In the genomic region with DNA sequence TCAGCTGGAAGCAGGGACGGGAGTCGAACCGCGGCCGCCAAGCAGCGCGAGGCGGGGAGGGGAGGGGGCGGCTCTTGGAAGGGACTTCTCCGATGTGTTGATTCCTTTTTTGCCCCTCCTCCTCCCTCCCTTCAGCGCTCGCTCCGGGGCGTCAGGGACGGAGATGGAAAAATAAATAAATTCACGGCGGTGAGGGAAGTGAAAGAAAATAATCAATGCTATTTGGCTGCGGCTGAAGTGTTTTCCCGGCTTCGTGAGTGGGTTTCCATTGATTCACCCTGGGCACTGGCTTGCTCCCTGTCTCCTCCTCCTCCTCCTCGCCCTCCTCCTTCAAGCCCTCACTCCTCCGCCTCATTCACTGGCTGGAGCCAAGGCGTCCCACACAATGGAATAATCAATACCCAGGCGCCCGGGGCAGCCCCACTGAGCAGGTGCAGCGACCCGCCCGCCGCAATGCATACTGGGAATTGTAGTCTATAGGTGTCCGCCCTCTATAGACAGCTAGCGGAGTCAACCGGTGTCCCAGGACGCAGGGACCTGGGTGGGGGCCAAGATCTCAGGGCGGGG, we compare ENCODE assay signal across 7 mouse cellular contexts. TPM values are rescaled to one million over a fixed set of nuclear protein-coding genes. Genes with fewer than 3 reads are reported as not detected.
A peak's percentile ranks its signal among the peaks of the same experiment; 100 is the strongest.
DNase-seq lines count a peak whose midpoint lies in the region; ATAC-seq and TF ChIP-seq lines count a peak whose summit lies in the region.

Zfhx2 (minus strand) TSS at position 314 of the 567 bp plus-strand sequence.

- H3K4me2 ChIP-seq in embryonic facial prominence, embryonic 11.5 days (ENCODE audit: low read depth, low read length): peak within 1 kb of the TSS; percentile 80
- H3K4me2 ChIP-seq in limb, embryonic 12.5 days: peak within 1 kb of the TSS; percentile 71
- peak within 1 kb of the TSS; percentile 81 for H3K4me2 ChIP-seq in midbrain, embryonic 15.5 days

- H3K4me3 ChIP-seq in embryonic facial prominence, embryonic 11.5 days (ENCODE audit: low read depth, low read length): peak within 1 kb of the TSS; percentile 57
- H3K4me3 ChIP-seq in kidney, adult 2 months (ENCODE audit: insufficient read depth, low read depth, low read length): peak within 1 kb of the TSS; percentile 58
- H3K4me3 ChIP-seq in limb, embryonic 12.5 days (replicated peaks): peak within 1 kb of the TSS; percentile 56
- peak within 1 kb of the TSS; percentile 67 for H3K4me3 ChIP-seq in midbrain, embryonic 15.5 days
- H3K4me3 ChIP-seq in spleen, adult 2 months (ENCODE audit: extremely low read depth, insufficient read depth, insufficient read length): peak within 1 kb of the TSS; percentile 94

- H3K9me3 ChIP-seq in embryonic facial prominence, embryonic 11.5 days (replicated peaks; ENCODE audit: control insufficient read depth, low read length): no peaks in the 10 kb centered on the region
- H3K9me3 ChIP-seq in limb, embryonic 12.5 days: no peaks in the 10 kb centered on the region
- H3K9me3 ChIP-seq in midbrain, embryonic 15.5 days: no peaks in the 10 kb centered on the region

- TF ChIP-seq POLR2A in kidney, adult 2 months (IDR thresholded peaks at IDR 0.05; ENCODE audit: low read depth, low read length): no peak
- no peak for TF ChIP-seq POLR2A in spleen, adult 2 months (IDR thresholded peaks at IDR 0.05; ENCODE audit: low read depth, low read length)

- DNase-seq in adrenal gland, postnatal 14 days: peak; percentile 95
- peak; percentile 96 for DNase-seq in embryonic facial prominence, embryonic 11.5 days (ENCODE audit: low spot score)
- peak; percentile 95 to 96 for DNase-seq in heart, adult 18-20 months
- peak; percentile 97 for DNase-seq in kidney, adult 2 months
- DNase-seq in spleen, adult 2 months (ENCODE audit: low read depth in 1 of 2, low spot score in 2 of 2): peak; percentile 77 to 93

- H3K27ac ChIP-seq in embryonic facial prominence, embryonic 11.5 days (replicated peaks; ENCODE audit: low read depth, low read length): peak within 1 kb of the TSS; percentile 41; the same call in 1 of the 2 replicates
- peak within 1 kb of the TSS; percentile 42; the same call in 1 of the 2 replicates for H3K27ac ChIP-seq in kidney, adult 2 months (ENCODE audit: insufficient read depth, low read depth, low read length)
- peak within 1 kb of the TSS; percentile 57; the same call in 1 of the 2 replicates for H3K27ac ChIP-seq in limb, embryonic 12.5 days
- peak within 1 kb of the TSS; percentile 93 for H3K27ac ChIP-seq in midbrain, embryonic 15.5 days
- H3K27ac ChIP-seq in spleen, adult 2 months (ENCODE audit: insufficient read depth, low read length): 0 out of 2 replicates have a peak within 1 kb of the TSS, but pooled peaks have one; percentile 27

- peak; percentile 89 for ATAC-seq in embryonic facial prominence, embryonic 11.5 days (replicated peaks; ENCODE audit: insufficient number of reproducible peaks, low FRiP score, low TSS enrichment, low read depth)
- peak; percentile 92 for ATAC-seq in limb, embryonic 12.5 days (ENCODE audit: insufficient number of reproducible peaks, insufficient read depth, low FRiP score, low TSS enrichment, low read depth)
- ATAC-seq in midbrain, embryonic 15.5 days (replicated peaks): peak; percentile 93

- H3K9ac ChIP-seq in embryonic facial prominence, embryonic 11.5 days (replicated peaks; ENCODE audit: low read length): peak within 1 kb of the TSS; percentile 75
- peak within 1 kb of the TSS; percentile 79 for H3K9ac ChIP-seq in limb, embryonic 12.5 days (replicated peaks)
- H3K9ac ChIP-seq in midbrain, embryonic 15.5 days: peak within 1 kb of the TSS; percentile 83

- 1% methylated on average over 33 of the region's 34 CpGs for WGBS in embryonic facial prominence, embryonic 11.5 days
- under 1% methylated on average over 34 of the region's 34 CpGs for WGBS in kidney, adult 2 months
- WGBS in limb, embryonic 12.5 days: under 1% methylated on average over 34 of the region's 34 CpGs
- WGBS in midbrain, embryonic 15.5 days: under 1% methylated on average over 34 of the region's 34 CpGs
- under 1% methylated on average over 34 of the region's 34 CpGs for WGBS in spleen, adult 2 months

- 0 out of 2 replicates have a peak, but pooled peaks cover 2% of the 10 kb centered on the region for H3K4me1 ChIP-seq in embryonic facial prominence, embryonic 11.5 days (ENCODE audit: control insufficient read depth, insufficient read depth, low read length)
- peaks cover 7% of the 10 kb centered on the region; the same call in 1 of the 2 replicates for H3K4me1 ChIP-seq in kidney, adult 2 months (ENCODE audit: control insufficient read depth, insufficient read depth, low read length)
- H3K4me1 ChIP-seq in limb, embryonic 12.5 days (replicated peaks): peaks cover 31% of the 10 kb centered on the region
- peaks cover 67% of the 10 kb centered on the region for H3K4me1 ChIP-seq in midbrain, embryonic 15.5 days
- peaks cover 3% of the 10 kb centered on the region; the same call in 1 of the 2 replicates for H3K4me1 ChIP-seq in spleen, adult 2 months (ENCODE audit: control insufficient read depth, insufficient read depth, insufficient read length)

- H3K36me3 ChIP-seq in embryonic facial prominence, embryonic 11.5 days (replicated peaks; ENCODE audit: control insufficient read depth, insufficient read depth, low read depth, low read length): no peaks in the 10 kb centered on the region
- H3K36me3 ChIP-seq in kidney, adult 2 months (ENCODE audit: control insufficient read depth, insufficient read depth, low read length): no peaks in the 10 kb centered on the region
- H3K36me3 ChIP-seq in limb, embryonic 12.5 days: no peaks in the 10 kb centered on the region; the same call in 1 of the 2 replicates
- H3K36me3 ChIP-seq in midbrain, embryonic 15.5 days (replicated peaks): no peaks in the 10 kb centered on the region
- no peaks in the 10 kb centered on the region for H3K36me3 ChIP-seq in spleen, adult 2 months (ENCODE audit: control insufficient read depth, insufficient read depth, low read length)

- no peaks in the 10 kb centered on the region for H3K27me3 ChIP-seq in embryonic facial prominence, embryonic 11.5 days (ENCODE audit: control insufficient read depth, insufficient read depth, low read length)
- H3K27me3 ChIP-seq in kidney, adult 2 months (replicated peaks; ENCODE audit: control insufficient read depth, insufficient read depth, low read length): no peaks in the 10 kb centered on the region
- peaks cover 3% of the 10 kb centered on the region; the same call in 1 of the 2 replicates for H3K27me3 ChIP-seq in limb, embryonic 12.5 days
- H3K27me3 ChIP-seq in midbrain, embryonic 15.5 days (replicated peaks): no peaks in the 10 kb centered on the region
- H3K27me3 ChIP-seq in spleen, adult 2 months (ENCODE audit: control insufficient read depth, insufficient read depth, low read length): no peaks in the 10 kb centered on the region

- TF ChIP-seq CTCF in kidney, adult 2 months (conservative IDR thresholded peaks at IDR 0.05; ENCODE audit: insufficient read depth, insufficient read length, low read depth, low read length): 0 out of 2 replicates have a peak, but pooled peaks have one; percentile 5
- peak; percentile 8; the same call in 1 of the 2 replicates for TF ChIP-seq CTCF in spleen, adult 2 months (IDR thresholded peaks at IDR 0.05; ENCODE audit: extremely low read depth, insufficient read depth, insufficient read length, insufficient replicate concordance)

RNA-seq across cellular contexts. Expression of gene Zfhx2, which starts in this region (rescaled TPM):
- total RNA-seq in adrenal gland, postnatal 14 days (2021): 7.3 and 9.8 TPM in 2 replicates
- 4.5 and 6.0 TPM in 2 replicates for polyA plus RNA-seq in embryonic facial prominence, embryonic 11.5 days (2014; fragmentation: Nextera tagmentation; extraction: Ambion mirVana)
- 1 to 10 TPM; 4.5 to 5.0 TPM for total RNA-seq in heart, adult 18-20 months (2021)
- 2.1 TPM in 2 replicates for polyA plus RNA-seq in kidney, adult 2 months (2012; rRNA removed)
- 6.9 and 7.0 TPM in 2 replicates for polyA plus RNA-seq in limb, embryonic 12.5 days (2016; fragmentation: Nextera tagmentation; extraction: Ambion mirVana)
- polyA plus RNA-seq in midbrain, embryonic 15.5 days (2015; fragmentation: Nextera tagmentation; extraction: Ambion mirVana): 33.7 and 37.5 TPM in 2 replicates
- 4.2 and 4.5 TPM in 2 replicates for polyA plus RNA-seq in spleen, adult 2 months (2012; rRNA removed)

Comparison
In these comparisons a context has a peak if more than half of its experiments do, and no peak if none do; other contexts are left out.
1. Peak in every context shown above with its lines: DNase-seq, ATAC-seq, H3K4me3 ChIP-seq and H3K27ac ChIP-seq.
2. H3K27ac ChIP-seq: peak in every context shown above with its lines; median percentile 93 in midbrain, embryonic 15.5 days; 57 in limb, embryonic 12.5 days; 42 in kidney, adult 2 months; 41 in embryonic facial prominence, embryonic 11.5 days; 27 in spleen, adult 2 months.